Mouse (Mus musculus) lung, postnatal 36 days (tissue): ENCODE results near the gene Psma6.

Experiments
- DNase-seq: peaks from one replicate; pipeline ENCODE4 v3.0.0; 2022; ENCODE audit warnings: mixed read lengths

The Psma6 gene

DNA sequence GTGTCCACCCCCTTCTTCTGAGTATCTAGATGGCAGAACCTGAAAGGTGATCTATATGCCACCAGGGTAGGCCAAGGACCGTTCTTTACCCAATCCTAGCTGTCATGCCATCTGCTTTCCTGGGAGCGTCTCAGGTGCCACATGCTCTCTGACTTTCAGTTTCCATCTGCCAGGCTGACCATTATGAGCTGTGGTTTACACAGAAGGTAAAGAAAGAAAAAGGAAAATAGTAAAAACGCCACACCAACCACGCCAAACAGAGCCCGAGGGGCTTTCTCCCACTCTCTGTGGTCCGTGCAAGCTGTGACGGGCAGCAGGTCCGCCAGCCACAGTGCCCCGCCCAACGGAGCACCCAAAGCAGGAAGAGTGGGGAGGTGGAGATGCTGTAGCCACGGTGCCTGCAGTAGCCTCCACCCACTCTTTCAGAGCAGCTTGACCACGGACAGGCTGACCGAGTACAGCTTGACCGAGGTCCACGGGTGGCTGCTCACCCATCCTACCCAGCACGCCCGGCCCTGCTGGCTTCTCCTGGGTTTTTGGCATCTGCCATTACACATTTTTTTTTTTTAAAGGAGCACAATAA, 81.5 kb downstream of the Psma6 start:
- DNase-seq = peak; percentile 74

DNA sequence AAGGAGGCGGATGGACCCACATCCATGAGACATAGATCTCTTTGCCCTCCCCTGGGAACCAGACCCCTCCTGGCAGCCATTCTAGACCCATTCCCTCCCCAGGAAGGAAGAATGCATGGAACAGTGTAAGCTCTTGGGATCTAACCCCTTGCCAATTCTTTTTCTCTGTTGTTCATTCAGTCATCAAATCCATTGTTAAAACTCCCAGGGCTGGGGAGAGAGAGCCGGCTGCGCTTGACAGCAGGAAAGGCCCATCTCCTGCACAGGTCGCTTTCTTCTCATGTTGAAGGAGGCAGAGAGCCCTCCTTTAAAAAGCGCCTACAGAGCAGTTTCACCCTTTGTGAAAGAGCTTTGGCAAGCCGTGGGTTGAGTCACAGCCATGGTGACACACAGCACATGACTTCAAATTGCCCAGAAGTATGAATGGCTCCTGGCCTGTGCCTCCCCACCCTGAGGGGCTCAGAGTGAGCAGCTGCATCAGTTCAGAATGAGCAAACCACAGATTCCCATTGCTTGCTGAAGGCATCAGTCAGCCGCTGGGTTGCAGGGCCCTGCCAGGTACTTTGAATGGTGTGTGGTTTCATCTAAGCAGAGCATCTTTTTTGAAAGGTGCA, 82.2 kb downstream of the Psma6 start:
- peak; percentile 70 for DNase-seq

DNA sequence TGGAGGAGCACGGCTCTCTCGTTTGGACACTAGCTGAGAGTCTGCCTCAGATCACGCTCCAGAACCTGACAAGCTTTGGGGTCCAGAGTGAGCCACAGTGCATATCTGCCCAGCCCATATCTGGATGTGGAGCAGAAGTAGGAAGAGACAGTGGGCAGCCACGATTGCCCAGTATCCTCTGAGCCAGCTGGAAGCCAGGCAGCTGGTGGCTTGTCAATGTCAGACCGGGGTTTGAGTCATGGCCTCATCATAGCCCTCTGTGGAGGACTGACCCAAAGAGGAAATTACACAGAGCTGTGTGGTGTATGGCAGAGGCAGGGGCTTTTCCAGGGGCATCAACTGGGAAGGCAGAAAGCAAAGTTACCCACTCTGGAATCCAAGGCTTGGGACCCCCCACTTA, 82.8 kb downstream of the Psma6 start:
- no peak for DNase-seq

DNA sequence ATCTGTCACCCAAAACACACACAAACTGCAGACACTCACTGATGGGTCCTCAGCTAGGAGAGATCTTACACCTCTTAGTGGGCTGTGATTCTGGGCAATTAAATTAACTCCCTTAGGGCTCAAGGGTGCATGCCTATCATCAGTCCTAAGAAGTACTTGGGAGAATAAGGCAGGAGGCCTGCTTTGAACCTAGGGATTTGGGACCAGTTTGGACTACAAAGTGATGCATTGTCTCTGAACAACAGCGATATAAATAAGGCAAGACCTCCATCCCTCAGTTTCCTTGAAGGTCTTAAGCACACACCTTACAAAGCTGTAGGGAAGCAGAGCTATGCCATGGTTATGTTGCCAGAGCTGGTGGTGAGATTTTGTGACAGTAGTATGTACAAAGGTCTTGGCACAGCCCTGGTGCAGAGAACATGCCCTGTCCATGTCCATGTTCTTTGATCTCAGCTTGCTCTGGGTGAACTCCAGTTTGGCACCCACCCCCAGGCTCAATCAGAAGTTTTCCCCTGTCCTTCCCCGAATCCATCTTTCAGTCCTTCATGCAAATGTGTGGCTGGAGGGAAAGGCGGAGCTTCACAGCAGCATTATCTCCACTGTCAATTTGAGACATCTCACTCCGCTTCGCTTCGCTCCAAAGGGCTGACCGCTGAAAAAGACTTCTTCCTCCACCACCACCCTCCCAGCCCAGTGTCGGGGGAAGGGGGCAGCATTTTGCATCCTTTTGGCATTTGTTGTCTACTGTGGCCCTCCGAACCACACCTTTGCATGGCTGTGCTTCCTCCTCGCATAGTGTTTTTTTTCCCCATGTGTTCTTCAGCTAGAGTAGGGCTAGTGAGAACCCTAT, 83.5 kb downstream of the Psma6 start:
- no peak for DNase-seq
